Mouse (Mus musculus) forebrain, embryonic 14.5 days (tissue): Measurements from ENCODE around the gene Tusc2. TPM values are rescaled to one million over a fixed set of nuclear protein-coding genes. Genes with fewer than 3 reads are reported as not detected.

Experiments used
- polyA plus RNA-seq: library from polyadenylated mRNA; unstranded; fragments of >200 nt; fragmentation: Nextera tagmentation; extraction: Ambion mirVana; gene quantifications from 2 replicates; pipeline ENCODE4 v1.2.1, GENCODE M21; 2014

Tusc2 gene
- polyA plus RNA-seq, 1 experiment from 2014 or later, result 107 TPM

Other genes starting within 250 kb of the Tusc2 start
- 14.0 and 15.7 TPM in 2 replicates for gene Hemk1, start 224.9 kb upstream of the Tusc2 start, polyA plus RNA-seq
- gene 6430571L13Rik, start 222.7 kb upstream of the Tusc2 start, polyA plus RNA-seq, result 2.0 and 2.3 TPM in 2 replicates
- 4.2 and 4.3 TPM in 2 replicates for gene Cacna2d2, start 163.6 kb upstream of the Tusc2 start, polyA plus RNA-seq
- 44.4 and 53.4 TPM in 2 replicates for gene Tmem115, start 29.3 kb upstream of the Tusc2 start, polyA plus RNA-seq
- gene Cyb561d2, start 21.1 kb upstream of the Tusc2 start, polyA plus RNA-seq, result 33.1 and 38.0 TPM in 2 replicates
- gene Nprl2, start 21.0 kb upstream of the Tusc2 start, polyA plus RNA-seq, result 83.2 and 83.8 TPM in 2 replicates
- 4.3 and 4.6 TPM in 2 replicates for gene Zmynd10, start 16.0 kb upstream of the Tusc2 start, polyA plus RNA-seq
- 34.7 and 37.1 TPM in 2 replicates for gene Rassf1, start 11.7 kb upstream of the Tusc2 start, polyA plus RNA-seq
- gene Hyal2, start 4.7 kb downstream of the Tusc2 start, polyA plus RNA-seq, result 98.0 and 109 TPM in 2 replicates
- 2.6 and 3.3 TPM in 2 replicates for gene Hyal1, start 13.7 kb downstream of the Tusc2 start, polyA plus RNA-seq
- gene Naa80, start 15.6 kb downstream of the Tusc2 start, polyA plus RNA-seq, result 17.4 and 18.7 TPM in 2 replicates
- 0.66 and 1.0 TPM in 2 replicates for gene Hyal3, start 17.6 kb downstream of the Tusc2 start, polyA plus RNA-seq
- 18.7 and 19.1 TPM in 2 replicates for gene Ifrd2, start 24.4 kb downstream of the Tusc2 start, polyA plus RNA-seq
- 0.85 and 1.3 TPM in 2 replicates for gene Sema3b, start 46.0 kb downstream of the Tusc2 start, polyA plus RNA-seq
- gene Gnai2, start 72.1 kb downstream of the Tusc2 start, polyA plus RNA-seq, result 371 and 423 TPM in 2 replicates
- 32.8 and 32.9 TPM in 2 replicates for gene Slc38a3, start 106.3 kb downstream of the Tusc2 start, polyA plus RNA-seq
- 0.28 and 0.66 TPM in 2 replicates for gene Gnat1, start 116.5 kb downstream of the Tusc2 start, polyA plus RNA-seq
- gene Sema3f, start 147.2 kb downstream of the Tusc2 start, polyA plus RNA-seq, result 7.4 and 12.2 TPM in 2 replicates
- 188 and 210 TPM in 2 replicates for gene Rbm5, start 207.7 kb downstream of the Tusc2 start, polyA plus RNA-seq